Mouse (Mus musculus): ENCODE data around the gene Ckm.

Ckm gene

GRCm38 (mm10) chr7:19404476-19404875, at the start of gene Ckm:
Gene Ckm (plus strand): TSS chr7:19404776.
- DNase-seq (ENCODE audit: low spot score in 2 of 2), result no peak

- no peak for DNase-seq (ENCODE audit: low spot score in 2 of 2)
Measured at GRCm38 (mm10) chr7:19354991-19355390, 49.6 kb upstream of the Ckm start.

GRCm38 (mm10) chr7:19356311-19356710, 48.3 kb upstream of the Ckm start:
- DNase-seq (ENCODE audit: low spot score in 2 of 2), result no peak

- no peak for DNase-seq (ENCODE audit: low spot score in 2 of 2)
Measured at GRCm38 (mm10) chr7:19357381-19358375, 46.9 kb upstream of the Ckm start.

GRCm38 (mm10) chr7:19358634-19359033, 45.9 kb upstream of the Ckm start:
- DNase-seq (ENCODE audit: low spot score in 2 of 2), result no peak

GRCm38 (mm10) chr7:19359299-19359891, 45.2 kb upstream of the Ckm start, which contains the start of the genes Cd3eap and Ppp1r13l:
Gene Cd3eap (minus strand): TSS chr7:19359483.
Gene Ppp1r13l (plus strand): TSS chr7:19359749.
- peak; percentile 62 to 72 for DNase-seq (ENCODE audit: low spot score in 2 of 2)

GRCm38 (mm10) chr7:19359892-19360641, 44.5 kb upstream of the Ckm start:
- DNase-seq (ENCODE audit: low spot score in 2 of 2), result peak; percentile 47 to 52

GRCm38 (mm10) chr7:19360944-19361343, 43.6 kb upstream of the Ckm start:
- DNase-seq (ENCODE audit: low spot score in 2 of 2), result peak; percentile 50 to 52

GRCm38 (mm10) chr7:19361720-19362119, 42.9 kb upstream of the Ckm start:
- DNase-seq (ENCODE audit: low spot score in 2 of 2), result peak; percentile 61 to 88

- DNase-seq (ENCODE audit: low spot score in 2 of 2), result no peak
Measured at GRCm38 (mm10) chr7:19362276-19362675, 42.3 kb upstream of the Ckm start.

GRCm38 (mm10) chr7:19363881-19364280, 40.7 kb upstream of the Ckm start:
- peak; percentile 45 to 74 for DNase-seq (ENCODE audit: low spot score in 2 of 2)

GRCm38 (mm10) chr7:19365376-19365775, 39.2 kb upstream of the Ckm start:
- no peak for DNase-seq (ENCODE audit: low spot score in 2 of 2)

GRCm38 (mm10) chr7:19368380-19368779, 36.2 kb upstream of the Ckm start:
- no peak for DNase-seq (ENCODE audit: low spot score in 2 of 2)

- DNase-seq (ENCODE audit: low spot score in 2 of 2), result peak; percentile 58 to 78
Measured at GRCm38 (mm10) chr7:19369823-19370425, 34.7 kb upstream of the Ckm start.

GRCm38 (mm10) chr7:19373367-19373766, 31.2 kb upstream of the Ckm start:
- DNase-seq (ENCODE audit: low spot score in 2 of 2), result no peak

GRCm38 (mm10) chr7:19375368-19375767, 29.2 kb upstream of the Ckm start:
- no peak for DNase-seq (ENCODE audit: low spot score in 2 of 2)

- no peak for DNase-seq (ENCODE audit: low spot score in 2 of 2)
Measured at GRCm38 (mm10) chr7:19376019-19376418, 28.6 kb upstream of the Ckm start.

- no peak for DNase-seq (ENCODE audit: low spot score in 2 of 2)
Measured at GRCm38 (mm10) chr7:19378049-19378448, 26.5 kb upstream of the Ckm start.

GRCm38 (mm10) chr7:19381377-19382165, 23.0 kb upstream of the Ckm start, which contains the start of gene Ercc2:
Gene Ercc2 (plus strand): TSS chr7:19382010.
- peak; percentile 98 to 99 for DNase-seq (ENCODE audit: low spot score in 2 of 2)

GRCm38 (mm10) chr7:19382166-19382541, 22.4 kb upstream of the Ckm start:
- DNase-seq (ENCODE audit: low spot score in 2 of 2), result peak; percentile 26 to 38

GRCm38 (mm10) chr7:19383708-19384107, 20.9 kb upstream of the Ckm start:
- no peak for DNase-seq (ENCODE audit: low spot score in 2 of 2)

Measured in thymus, postnatal 10 days (tissue).